Mouse (Mus musculus) adrenal gland, postnatal 0 days (tissue): ENCODE measurements around the gene Tsnaxip1. TPM values are rescaled to one million over a fixed set of nuclear protein-coding genes. Genes with fewer than 3 reads are reported as not detected.

ENCODE experiments used
- polyA plus RNA-seq: library from polyadenylated mRNA; unstranded; fragments of >200 nt; fragmentation: Nextera tagmentation; extraction: Ambion mirVana; gene quantifications from 2 replicates; pipeline ENCODE4 v1.2.1, GENCODE M21; 2015

Gene Tsnaxip1
- polyA plus RNA-seq, result not detected in 2 replicates

GRCm38 (mm10) chr8:105826861-105827848, at the start of gene Tsnaxip1, which contains the start of gene Ranbp10:
Tsnaxip1 (plus strand) TSS chr8:105827731.
Ranbp10 (minus strand) TSS chr8:105827350.

GRCm38 (mm10) chr8:105853178-105853577, 25.6 kb downstream of the Tsnaxip1 start, which contains the start of gene Cenpt:
Cenpt (minus strand) TSS chr8:105853278.

DNA sequence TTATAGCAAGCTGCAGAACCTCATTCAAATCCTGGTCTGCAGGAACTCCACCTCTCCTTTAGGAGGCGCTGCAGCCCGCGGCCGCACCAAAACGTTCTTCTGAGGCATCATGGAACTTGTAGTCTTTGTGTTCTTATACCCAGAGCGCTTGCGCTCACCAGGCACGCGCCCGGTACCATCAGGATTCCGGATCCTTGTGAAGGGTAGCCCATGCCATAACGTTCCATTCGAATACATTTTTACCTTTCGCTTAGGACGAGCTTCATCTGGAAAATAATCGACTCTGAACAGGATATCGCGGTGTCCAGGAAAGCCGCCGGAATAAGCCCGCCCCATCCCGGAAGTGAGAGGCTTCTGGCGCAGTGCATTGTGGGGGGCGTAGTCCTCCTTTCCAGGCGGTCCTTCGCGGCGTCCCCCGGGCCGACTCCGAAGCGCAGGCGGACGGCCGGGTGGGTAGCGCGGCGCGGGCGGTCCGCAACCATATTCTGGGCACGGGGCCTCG, 27.2 kb downstream of the Tsnaxip1 start, which contains the start of gene Thap11:
TSS of gene Thap11 (plus strand) at position 418 of the 502 bp plus-strand sequence.

GRCm38 (mm10) chr8:105860143-105860981, 32.8 kb downstream of the Tsnaxip1 start, which contains the start of gene Nutf2:
Nutf2 (plus strand) TSS chr8:105860580.

GRCm38 (mm10) chr8:105880754-105881520, 53.4 kb downstream of the Tsnaxip1 start, which contains the start of gene Edc4:
Edc4 (plus strand) TSS chr8:105880881.

DNA sequence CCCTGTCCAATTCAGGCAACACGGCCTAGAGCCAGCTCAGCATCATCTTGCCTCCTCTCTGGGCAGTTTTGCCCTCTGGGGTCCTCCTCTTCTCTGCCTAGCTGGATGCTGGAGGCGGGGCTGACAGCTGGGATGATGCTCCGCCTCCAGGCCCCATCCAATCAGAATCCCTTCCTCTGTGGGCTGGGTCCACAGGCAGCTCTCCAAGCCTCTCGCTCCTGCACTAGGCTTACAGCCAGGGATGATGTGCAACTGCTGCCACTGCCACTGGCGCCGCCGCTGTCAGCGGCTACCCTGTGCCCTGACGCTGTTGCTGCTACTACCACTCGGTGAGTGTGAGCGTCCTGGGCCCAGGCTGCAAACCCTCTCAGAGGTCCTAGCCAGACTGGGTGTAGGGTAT, 65.8 kb downstream of the Tsnaxip1 start, which contains the start of gene Nrn1l:
TSS of gene Nrn1l (plus strand) at position 229 of the 400 bp plus-strand sequence.

Other genes starting within 250 kb of the Tsnaxip1 start
- gene Ripor1, start 222.5 kb upstream of the Tsnaxip1 start, polyA plus RNA-seq, result 18.0 and 19.1 TPM in 2 replicates
- gene Ctcf, start 191.2 kb upstream of the Tsnaxip1 start, polyA plus RNA-seq, result 43.0 and 59.4 TPM in 2 replicates
- gene Agrp, start 190.3 kb upstream of the Tsnaxip1 start, polyA plus RNA-seq, result 2.8 and 3.9 TPM in 2 replicates
- gene Carmil2, start 141.5 kb upstream of the Tsnaxip1 start, polyA plus RNA-seq, result 2.6 and 5.1 TPM in 2 replicates
- gene Acd, start 126.6 kb upstream of the Tsnaxip1 start, polyA plus RNA-seq, result 29.3 and 36.4 TPM in 2 replicates
- 18.6 and 19.0 TPM in 2 replicates for gene Pard6a, start 126.6 kb upstream of the Tsnaxip1 start, polyA plus RNA-seq
- 0.12 TPM in 1 of 2 replicates, not detected in the other for gene 4933405L10Rik, start 120.1 kb upstream of the Tsnaxip1 start, polyA plus RNA-seq
- gene Enkd1, start 119.5 kb upstream of the Tsnaxip1 start, polyA plus RNA-seq, result 7.5 and 8.4 TPM in 2 replicates
- gene Gfod2, start 69.1 kb upstream of the Tsnaxip1 start, polyA plus RNA-seq, result 8.5 and 9.6 TPM in 2 replicates
- gene Ranbp10, start 381 bp upstream of the Tsnaxip1 start, polyA plus RNA-seq, result 6.8 and 10.9 TPM in 2 replicates
- 16.6 and 19.3 TPM in 2 replicates for gene Cenpt, start 25.5 kb downstream of the Tsnaxip1 start, polyA plus RNA-seq
- gene Thap11, start 27.4 kb downstream of the Tsnaxip1 start, polyA plus RNA-seq, result 51.8 and 59.6 TPM in 2 replicates
- 101 and 117 TPM in 2 replicates for gene Nutf2, start 32.8 kb downstream of the Tsnaxip1 start, polyA plus RNA-seq
- 15.2 and 20.9 TPM in 2 replicates for gene Edc4, start 53.1 kb downstream of the Tsnaxip1 start, polyA plus RNA-seq
- 0.32 and 1.0 TPM in 2 replicates for gene Nrn1l, start 65.8 kb downstream of the Tsnaxip1 start, polyA plus RNA-seq
- gene Pskh1, start 72.7 kb downstream of the Tsnaxip1 start, polyA plus RNA-seq, result 20.7 and 26.6 TPM in 2 replicates
- gene Ctrl, start 106.1 kb downstream of the Tsnaxip1 start, polyA plus RNA-seq, result 0.88 and 1.1 TPM in 2 replicates
- gene Psmb10, start 110.7 kb downstream of the Tsnaxip1 start, polyA plus RNA-seq, result 96.9 and 99.9 TPM in 2 replicates
- gene Lcat, start 115.7 kb downstream of the Tsnaxip1 start, polyA plus RNA-seq, result 6.5 and 7.3 TPM in 2 replicates
- 15.6 and 22.9 TPM in 2 replicates for gene Slc12a4, start 138.4 kb downstream of the Tsnaxip1 start, polyA plus RNA-seq
- 0.11 TPM in 1 of 2 replicates, not detected in the other for gene Dpep3, start 151.7 kb downstream of the Tsnaxip1 start, polyA plus RNA-seq
- gene Dus2, start 163.6 kb downstream of the Tsnaxip1 start, polyA plus RNA-seq, result 8.6 and 12.1 TPM in 2 replicates
- 0.16 TPM in 1 of 2 replicates, not detected in the other for gene Dpep2nb, start 178.2 kb downstream of the Tsnaxip1 start, polyA plus RNA-seq
- 12.6 and 16.5 TPM in 2 replicates for gene Ddx28, start 184.2 kb downstream of the Tsnaxip1 start, polyA plus RNA-seq
- 2.5 and 4.6 TPM in 2 replicates for gene Nfatc3, start 231.1 kb downstream of the Tsnaxip1 start, polyA plus RNA-seq